Mouse (Mus musculus) lung, adult 2 months (tissue): ENCODE measurements around the gene Cpne4. TPM values are rescaled to one million over a fixed set of nuclear protein-coding genes. Genes with fewer than 3 reads are reported as not detected.

Source experiments
- DNase-seq: peaks from one replicate; pipeline ENCODE4 v3.0.0; 2022
- H3K4me1 ChIP-seq: fragments of 200-500 bp; 2 replicates; pipeline ENCODE4 v1.6.1; 2011; ENCODE audit warnings: low read length; ENCODE audit not compliant: control insufficient read depth, insufficient read depth
- H3K4me3 ChIP-seq: fragments of 200-500 bp; replicated peaks from 2 replicates; pipeline ENCODE3; 2011; ENCODE audit warnings: low read depth, mild to moderate bottlenecking, control low read depth, low read length; ENCODE audit errors: extremely low read depth
- CTCF ChIP-seq: fragments of 200-500 bp; IDR thresholded peaks from 2 replicates; pipeline ENCODE4 v1.5.1; 2011; ENCODE audit warnings: mild to moderate bottlenecking, low read length, control low read depth; ENCODE audit not compliant: insufficient read depth
- POLR2A ChIP-seq: fragments of 200-500 bp; IDR thresholded peaks from 2 replicates; pipeline ENCODE4 v1.6.1; 2011; ENCODE audit warnings: low read depth, mild to moderate bottlenecking, control low read depth, low read length, borderline replicate concordance; ENCODE audit errors: extremely low read depth
- WGBS: fragments of 180-500 bp; shearing (Covaris S2); methylation state at CpG from one replicate; pipeline ENCODE4 v1.1.7; 2018; 5-methylcytosine and 5-hydroxymethylcytosine counted together
- polyA plus RNA-seq: library from polyadenylated mRNA; depleted of rRNA; stranded (reverse); fragments of >200 nt; gene quantifications from 2 replicates; pipeline ENCODE4 v1.2.3, GENCODE M21; 2012; rRNA removed

The Cpne4 gene
- 0.09 and 0.16 TPM in 2 replicates for polyA plus RNA-seq

- Histone ChIP-seq H3K4me1 (no peaks in the 10 kb centered on the region), H3K4me3 (no peak within 1 kb of the TSS)
- DNase-seq = no peak
- WGBS = 68% methylated on average over 2 of the region's 2 CpGs
- TF ChIP-seq POLR2A (no peak), CTCF (no peak)
These were observed at the start of gene Cpne4 for GRCm38 (mm10) chr9:104546986-104547385. Cpne4 (plus strand) TSS chr9:104547286.

- Histone ChIP-seq H3K4me3 (no peak overlapping the region), H3K4me1 (no peaks in the 10 kb centered on the region)
- no peak for DNase-seq
- WGBS = 73% methylated on average over 6 of the region's 6 CpGs
- TF ChIP-seq POLR2A = no peak
- no peak for TF ChIP-seq CTCF
These were observed 31.9 kb upstream of the Cpne4 start for GRCm38 (mm10) chr9:104515187-104515586.

- Histone ChIP-seq H3K4me1 (no peaks in the 10 kb centered on the region), H3K4me3 (no peak overlapping the region)
- WGBS = 52% methylated on average over 6 of the region's 6 CpGs
- no peak for DNase-seq
- TF ChIP-seq POLR2A = no peak
- TF ChIP-seq CTCF = peak; percentile 25; the same call in 1 of the 2 replicates
These were observed 11.6 kb upstream of the Cpne4 start for GRCm38 (mm10) chr9:104535508-104535907.

GRCm38 (mm10) chr9:104565815-104566214 is 18.7 kb downstream of the Cpne4 start:
- WGBS = 28% methylated on average over 3 of the region's 3 CpGs
- no peak for DNase-seq
- TF ChIP-seq CTCF (no peak), POLR2A (no peak)
- no peaks in the 10 kb centered on the region for H3K4me1 ChIP-seq
- no peak overlapping the region for H3K4me3 ChIP-seq

GRCm38 (mm10) chr9:104566468-104566867 is 19.4 kb downstream of the Cpne4 start:
- TF ChIP-seq POLR2A = no peak
- no peak for TF ChIP-seq CTCF
- Histone ChIP-seq H3K4me1 (no peaks in the 10 kb centered on the region), H3K4me3 (no peak overlapping the region)
- no peak for DNase-seq
- WGBS = 81% methylated on average over 5 of the region's 5 CpGs

- Histone ChIP-seq H3K4me1 (no peaks in the 10 kb centered on the region), H3K4me3 (no peak overlapping the region)
- 62% methylated on average over 7 of the region's 7 CpGs for WGBS
- no peak for DNase-seq
- TF ChIP-seq CTCF (no peak), POLR2A (no peak)
These were observed 20.0 kb downstream of the Cpne4 start for GRCm38 (mm10) chr9:104567096-104567495.

GRCm38 (mm10) chr9:104569480-104570167 is 22.5 kb downstream of the Cpne4 start:
- TF ChIP-seq POLR2A (no peak), CTCF (peak; percentile 19; the same call in 1 of the 2 replicates)
- WGBS = 3% methylated on average over 25 of the region's 25 CpGs
- Histone ChIP-seq H3K4me3 (no peak overlapping the region), H3K4me1 (no peaks in the 10 kb centered on the region)
- peak; percentile 54 for DNase-seq

- DNase-seq = no peak
- Histone ChIP-seq H3K4me3 (no peak overlapping the region), H3K4me1 (no peaks in the 10 kb centered on the region)
- 35% methylated on average over 6 of the region's 6 CpGs for WGBS
- TF ChIP-seq CTCF (no peak), POLR2A (no peak)
These were observed 25.8 kb downstream of the Cpne4 start for GRCm38 (mm10) chr9:104572856-104573255.

GRCm38 (mm10) chr9:104574476-104574875 is 27.4 kb downstream of the Cpne4 start:
- WGBS = 3% methylated on average over 6 of the region's 6 CpGs
- no peak overlapping the region for H3K4me3 ChIP-seq
- H3K4me1 ChIP-seq = no peaks in the 10 kb centered on the region
- peak; percentile 37 for DNase-seq
- peak; percentile 68 for TF ChIP-seq CTCF
- no peak for TF ChIP-seq POLR2A

GRCm38 (mm10) chr9:104581921-104582624 is 35.0 kb downstream of the Cpne4 start:
- no peak for DNase-seq
- WGBS = 55% methylated on average over 6 of the region's 6 CpGs
- TF ChIP-seq POLR2A (no peak), CTCF (no peak)
- H3K4me3 ChIP-seq = no peak overlapping the region
- H3K4me1 ChIP-seq = no peaks in the 10 kb centered on the region
